10 mouse cellular contexts compared by ENCODE assay signal in genomic region chr1:90838657-90839056, GRCm38 (mm10). TPM values are rescaled to one million over a fixed set of nuclear protein-coding genes. Genes with fewer than 3 reads are reported as not detected.
DNase-seq lines count a peak whose midpoint lies in the region; ATAC-seq and TF ChIP-seq lines count a peak whose summit lies in the region.
"Had no signal": no experiment of that assay in that cellular context is flagged by ENCODE, and none has a peak within 500 bp of the region (broad histone marks: within the 10 kb centered on the region; RNA-seq: fewer than 3 reads in every experiment).

No protein-coding gene starts in this region.

- peak overlapping the region; percentile 25; the same call in 1 of the 2 replicates for H3K4me2 ChIP-seq in intestine, postnatal 0 days (replicated peaks; ENCODE audit: low read depth)

- H3K27me3 ChIP-seq in intestine, postnatal 0 days (replicated peaks; ENCODE audit: control insufficient read depth, insufficient read depth, low read length) = no peaks in the 10 kb centered on the region

- H3K4me3 ChIP-seq in intestine, postnatal 0 days (ENCODE audit: low read depth, low read length) = no peak overlapping the region

- H3K9ac ChIP-seq in intestine, postnatal 0 days (ENCODE audit: low read depth, low read length) = no peak overlapping the region

- no peaks in the 10 kb centered on the region for H3K9me3 ChIP-seq in intestine, postnatal 0 days (ENCODE audit: control insufficient read depth)

- WGBS in intestine, postnatal 0 days = 72% methylated on average over 4 of the region's 4 CpGs

- H3K4me1 ChIP-seq in intestine, postnatal 0 days (replicated peaks; ENCODE audit: control insufficient read depth, insufficient read depth, low read length) = no peaks in the 10 kb centered on the region

- DNase-seq in urinary bladder, postnatal 36 days (ENCODE audit: low spot score in 2 of 2) = peak; percentile 22 to 44
- DNase-seq in urinary bladder, postnatal 10 days (ENCODE audit: low spot score) = no peak
- DNase-seq in heart, adult 18-20 months = peak; percentile 80 to 81
- DNase-seq in T-cell, adult 2 months (ENCODE audit: low spot score) = no peak
- DNase-seq in thymus, adult 18-20 months = no peak
- no peak for DNase-seq in kidney, postnatal 36 days
- DNase-seq: cerebellum, postnatal 25 days had no signal

- TF ChIP-seq CTCF in intestine, postnatal 0 days (IDR thresholded peaks at IDR 0.05; ENCODE audit: low read depth) = no peak

- H3K27ac ChIP-seq in intestine, postnatal 0 days (ENCODE audit: low read depth, low read length) = no peak overlapping the region; the same call in 1 of the 2 replicates

- H3K36me3 ChIP-seq in intestine, postnatal 0 days (ENCODE audit: control insufficient read depth, insufficient read depth) = no peaks in the 10 kb centered on the region

- no peak for ATAC-seq in intestine, postnatal 0 days
- no peak for ATAC-seq in CD4-positive, CD25-positive, alpha-beta regulatory T cell, adult 4 months

RNA-seq across cellular contexts. Expression of gene Col6a3, which starts 5.1 kb away (rescaled TPM):
- 10 to 100 TPM; 20.8 to 25.6 TPM for total RNA-seq in heart, adult 18-20 months (2021)
- polyA plus RNA-seq in intestine, postnatal 0 days (2015; fragmentation: Nextera tagmentation; extraction: Ambion mirVana) = 31.5 and 33.3 TPM in 2 replicates
- polyA plus RNA-seq in CD4-positive, CD25-positive, alpha-beta regulatory T cell, adult 4 months (2017; shearing (Covaris generic)) = not detected
- total RNA-seq: granulocyte monocyte progenitor cell, adult 5-6 weeks had no signal

Comparison
In these comparisons a context has a peak if more than half of its experiments do, and no peak if none do; other contexts are left out.
1. DNase-seq: peak in urinary bladder, postnatal 36 days (2 of 2) and heart, adult 18-20 months (2 of 2); none in urinary bladder, postnatal 10 days (single experiment), T-cell, adult 2 months (single experiment), thymus, adult 18-20 months (0 of 2) and kidney, postnatal 36 days (0 of 2).
2. RNA of gene Col6a3, which starts 5.1 kb away (polyA plus RNA-seq): 31.5 to 33.3 TPM in intestine, postnatal 0 days; not detected in CD4-positive, CD25-positive, alpha-beta regulatory T cell, adult 4 months; every median in the first group is over 10 times any median in the second.